Mouse (Mus musculus): ENCODE results near the gene Gm20388. TPM values are rescaled to one million over a fixed set of nuclear protein-coding genes. Genes with fewer than 3 reads are reported as not detected.

Gm20388 gene
- polyA plus RNA-seq, 1 experiment = 18.7 TPM

GRCm38 (mm10) chr8:122405146-122405805, 2494.6 kb downstream of the Gm20388 start:
- H3K4me1 ChIP-seq (ENCODE audit: control insufficient read depth, insufficient read depth, low read length) = 0 out of 2 replicates have a peak, but pooled peaks cover 5% of the 10 kb centered on the region
- no peak overlapping the region for H3K4me3 ChIP-seq (replicated peaks; ENCODE audit: insufficient read depth, low read depth, low read length)
- DNase-seq = no peak
- H3K27ac ChIP-seq (ENCODE audit: insufficient read depth, low read length) = no peak overlapping the region
- WGBS = 90% methylated on average over 9 of the region's 9 CpGs
- TF ChIP-seq POLR2A (IDR thresholded peaks at IDR 0.05; ENCODE audit: borderline replicate concordance, insufficient read depth, low read length) (no peak), CTCF (IDR thresholded peaks at IDR 0.05; ENCODE audit: borderline replicate concordance, insufficient read depth, low read depth, low read length) (no peak)
- H3K27me3 ChIP-seq (ENCODE audit: control insufficient read depth, insufficient read depth, low read length) = no peaks in the 10 kb centered on the region

DNA sequence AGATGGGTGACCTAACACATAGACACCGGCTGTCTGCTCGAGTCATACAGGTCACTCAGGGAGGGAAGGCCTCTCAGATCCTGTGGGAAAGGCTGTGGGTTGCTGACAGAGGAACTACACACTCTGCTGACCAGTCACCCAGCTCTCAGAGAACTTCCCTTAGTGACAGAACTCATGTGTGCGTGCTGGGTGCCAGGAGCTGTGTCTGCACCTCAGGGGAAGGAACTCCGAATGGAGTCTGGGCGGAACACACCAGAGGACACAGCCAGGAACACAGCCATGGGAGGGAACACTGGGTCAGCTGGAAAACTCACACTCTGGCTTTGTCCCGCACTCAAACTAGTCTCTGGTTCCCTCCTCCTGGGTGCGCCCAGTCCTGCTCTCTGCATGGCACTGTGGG, 2497.0 kb downstream of the Gm20388 start:
- TF ChIP-seq CTCF (IDR thresholded peaks at IDR 0.05; ENCODE audit: borderline replicate concordance, insufficient read depth, low read depth, low read length) = no peak
- no peak for DNase-seq
- Histone ChIP-seq H3K27me3 (ENCODE audit: control insufficient read depth, insufficient read depth, low read length) (no peaks in the 10 kb centered on the region), H3K27ac (ENCODE audit: insufficient read depth, low read length) (no peak overlapping the region), H3K4me1 (ENCODE audit: control insufficient read depth, insufficient read depth, low read length) (0 out of 2 replicates have a peak, but pooled peaks cover 5% of the 10 kb centered on the region), H3K4me3 (replicated peaks; ENCODE audit: insufficient read depth, low read depth, low read length) (no peak overlapping the region)
- WGBS = 87% methylated on average over 7 of the region's 7 CpGs

- Histone ChIP-seq H3K27me3 (ENCODE audit: control insufficient read depth, insufficient read depth, low read length) (no peaks in the 10 kb centered on the region), H3K4me3 (replicated peaks; ENCODE audit: insufficient read depth, low read depth, low read length) (no peak overlapping the region), H3K4me1 (ENCODE audit: control insufficient read depth, insufficient read depth, low read length) (peaks cover 2% of the 10 kb centered on the region; the same call in 1 of the 2 replicates), H3K27ac (ENCODE audit: insufficient read depth, low read length) (no peak overlapping the region)
- no peak for DNase-seq
- TF ChIP-seq POLR2A (IDR thresholded peaks at IDR 0.05; ENCODE audit: borderline replicate concordance, insufficient read depth, low read length) = no peak
- TF ChIP-seq CTCF (IDR thresholded peaks at IDR 0.05; ENCODE audit: borderline replicate concordance, insufficient read depth, low read depth, low read length) = no peak
- WGBS = 83% methylated on average over 9 of the region's 9 CpGs
Measured at GRCm38 (mm10) chr8:122414311-122414710, 2503.7 kb downstream of the Gm20388 start.

DNA sequence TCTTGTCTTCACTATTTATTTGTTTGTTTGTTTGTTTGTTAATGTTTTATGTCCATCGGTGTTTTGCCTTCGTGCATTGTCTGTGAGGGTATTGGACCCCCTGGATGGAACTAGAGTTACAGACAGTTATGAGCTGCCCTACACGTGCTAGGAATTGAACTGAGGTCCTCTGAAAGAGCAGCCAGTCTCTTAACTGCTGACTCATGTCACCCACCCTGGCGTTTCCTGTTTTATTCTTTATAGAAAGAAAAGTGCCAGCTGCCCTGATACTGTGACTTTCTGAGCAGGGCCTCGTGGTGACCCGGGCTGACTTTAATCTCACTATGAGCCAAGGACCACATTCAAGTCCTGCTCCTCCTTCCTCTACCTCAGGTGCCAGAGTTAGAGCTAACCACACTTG, 2504.9 kb downstream of the Gm20388 start:
- Histone ChIP-seq H3K27me3 (ENCODE audit: control insufficient read depth, insufficient read depth, low read length) (no peaks in the 10 kb centered on the region), H3K4me1 (ENCODE audit: control insufficient read depth, insufficient read depth, low read length) (peaks cover 9% of the 10 kb centered on the region), H3K27ac (ENCODE audit: insufficient read depth, low read length) (no peak overlapping the region), H3K4me3 (replicated peaks; ENCODE audit: insufficient read depth, low read depth, low read length) (no peak overlapping the region)
- TF ChIP-seq CTCF (IDR thresholded peaks at IDR 0.05; ENCODE audit: borderline replicate concordance, insufficient read depth, low read depth, low read length) = no peak
- WGBS = 90% methylated on average over 6 of the region's 6 CpGs
- DNase-seq = no peak

- WGBS = 16% methylated on average over 9 of the region's 9 CpGs
- TF ChIP-seq CTCF (IDR thresholded peaks at IDR 0.05; ENCODE audit: borderline replicate concordance, insufficient read depth, low read depth, low read length) = no peak
- TF ChIP-seq POLR2A (IDR thresholded peaks at IDR 0.05; ENCODE audit: borderline replicate concordance, insufficient read depth, low read length) = no peak
- no peak for DNase-seq
Measured at GRCm38 (mm10) chr8:122419881-122420555, 2509.4 kb downstream of the Gm20388 start.

DNA sequence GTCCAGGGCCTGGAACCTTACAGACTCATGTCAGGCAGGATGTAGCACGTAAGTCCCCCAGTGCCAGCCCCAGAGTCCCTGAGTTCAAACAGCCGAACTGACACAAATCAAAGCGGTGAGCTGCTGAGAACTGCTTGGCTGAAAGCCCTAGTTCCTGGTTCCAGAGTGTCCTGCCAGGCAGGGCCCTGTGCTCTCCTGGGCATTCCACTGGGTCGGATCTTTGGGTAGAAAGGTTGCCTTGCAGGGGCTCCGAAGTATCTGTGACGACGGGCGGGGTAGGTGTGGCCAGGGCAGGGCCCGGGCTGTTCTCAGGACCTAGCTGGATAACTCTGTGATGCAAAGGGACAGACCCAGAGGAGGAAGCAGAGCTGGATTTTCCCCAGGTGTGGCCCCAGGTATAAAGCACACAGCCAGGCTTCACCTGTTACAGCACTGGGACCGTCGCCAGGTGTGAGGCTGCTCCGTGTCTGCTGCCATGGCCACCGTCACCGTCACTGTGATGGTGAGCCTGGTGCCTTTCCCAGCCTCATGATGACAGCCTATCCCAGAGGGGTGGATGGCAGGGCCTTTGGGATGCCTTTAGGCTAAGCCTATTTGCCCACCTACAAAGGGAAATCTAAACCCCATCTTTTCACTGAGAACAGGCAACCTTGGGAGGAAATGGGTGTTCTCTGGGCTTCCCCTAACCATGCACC, 2510.9 kb downstream of the Gm20388 start, which contains the start of gene Il17c:
Gene Il17c (plus strand): TSS at position 645 of the 695 bp plus-strand sequence.
- Histone ChIP-seq H3K27ac (ENCODE audit: insufficient read depth, low read length) (no peak within 1 kb of the TSS), H3K27me3 (ENCODE audit: control insufficient read depth, insufficient read depth, low read length) (no peaks in the 10 kb centered on the region), H3K4me3 (replicated peaks; ENCODE audit: insufficient read depth, low read depth, low read length) (no peak within 1 kb of the TSS), H3K4me1 (ENCODE audit: control insufficient read depth, insufficient read depth, low read length) (peaks cover 12% of the 10 kb centered on the region)
- TF ChIP-seq POLR2A (IDR thresholded peaks at IDR 0.05; ENCODE audit: borderline replicate concordance, insufficient read depth, low read length) (no peak), CTCF (IDR thresholded peaks at IDR 0.05; ENCODE audit: borderline replicate concordance, insufficient read depth, low read depth, low read length) (no peak)
- no peak for DNase-seq
- 59% methylated on average over 14 of the region's 14 CpGs for WGBS

More at GRCm38 (mm10) chr8:122419881-122420555, 2509.4 kb downstream of the Gm20388 start:
- no peak overlapping the region for H3K4me3 ChIP-seq (replicated peaks; ENCODE audit: insufficient read depth, low read depth, low read length)
- peaks cover 12% of the 10 kb centered on the region for H3K4me1 ChIP-seq (ENCODE audit: control insufficient read depth, insufficient read depth, low read length)
- no peak overlapping the region for H3K27ac ChIP-seq (ENCODE audit: insufficient read depth, low read length)
- no peaks in the 10 kb centered on the region for H3K27me3 ChIP-seq (ENCODE audit: control insufficient read depth, insufficient read depth, low read length)

DNA sequence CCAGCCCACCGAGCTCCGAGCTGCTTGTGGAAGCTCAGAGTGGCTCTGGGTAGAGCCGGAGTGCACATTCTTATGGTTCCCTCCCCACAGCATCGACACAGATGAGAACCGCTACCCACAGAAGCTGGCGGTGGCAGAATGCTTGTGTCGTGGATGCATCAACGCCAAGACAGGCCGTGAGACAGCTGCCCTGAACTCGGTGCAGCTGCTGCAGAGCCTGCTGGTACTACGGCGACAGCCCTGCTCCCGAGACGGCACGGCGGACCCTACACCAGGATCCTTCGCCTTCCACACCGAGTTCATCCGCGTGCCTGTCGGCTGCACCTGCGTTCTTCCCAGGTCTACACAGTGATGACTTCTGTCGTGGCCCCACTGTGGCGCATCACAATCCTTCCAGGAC, 2512.6 kb downstream of the Gm20388 start:
- H3K27ac ChIP-seq (ENCODE audit: insufficient read depth, low read length) = no peak overlapping the region
- H3K4me1 ChIP-seq (ENCODE audit: control insufficient read depth, insufficient read depth, low read length) = peaks cover 9% of the 10 kb centered on the region
- no peak for DNase-seq
- H3K4me3 ChIP-seq (replicated peaks; ENCODE audit: insufficient read depth, low read depth, low read length) = no peak overlapping the region
- no peaks in the 10 kb centered on the region for H3K27me3 ChIP-seq (ENCODE audit: control insufficient read depth, insufficient read depth, low read length)
- WGBS = 70% methylated on average over 24 of the region's 24 CpGs
- no peak for TF ChIP-seq CTCF (IDR thresholded peaks at IDR 0.05; ENCODE audit: borderline replicate concordance, insufficient read depth, low read depth, low read length)
- no peak for TF ChIP-seq POLR2A (IDR thresholded peaks at IDR 0.05; ENCODE audit: borderline replicate concordance, insufficient read depth, low read length)
